Mouse (Mus musculus): ENCODE results near the gene Tor1b. TPM values are rescaled to one million over a fixed set of nuclear protein-coding genes. Genes with fewer than 3 reads are reported as not detected.
A peak's percentile ranks its signal among the peaks of the same experiment; 100 is the strongest.

Tor1b gene
- total and polyA plus RNA-seq, 3 experiments = 23.1 to 31.1 (median 25.3) TPM

- TF ChIP-seq IRF4 (IDR thresholded peaks at IDR 0.05; ENCODE audit: low read depth, low read length) (peak; percentile 62), RAD21 (IDR thresholded peaks at IDR 0.05; ENCODE audit: low read depth, low read length) (no peak), SIN3A (IDR thresholded peaks at IDR 0.05; ENCODE audit: low read length) (no peak), HCFC1 (IDR thresholded peaks at IDR 0.05; ENCODE audit: low read depth, low read length) (no peak), CHD2 (IDR thresholded peaks at IDR 0.05; ENCODE audit: low read length) (no peak), USF2 (conservative IDR thresholded peaks at IDR 0.05; ENCODE audit: low read depth, low read length) (no peak), E2F4 (IDR thresholded peaks at IDR 0.05; ENCODE audit: insufficient replicate concordance, low read depth, low read length) (no peak), EP300 (IDR thresholded peaks at IDR 0.05; ENCODE audit: low read length) (0 out of 2 replicates have a peak, but pooled peaks have one; percentile 8), BHLHE40 (IDR thresholded peaks at IDR 0.05; ENCODE audit: low read depth, low read length) (peak; percentile 74), CTCF (conservative IDR thresholded peaks at IDR 0.05 in 1 of 2, IDR thresholded peaks at IDR 0.05 in 1 of 2; ENCODE audit: low read depth in 2 of 2, low read length in 2 of 2) (no peak), UBTF (IDR thresholded peaks at IDR 0.05; ENCODE audit: low read depth, low read length) (no peak), MAZ (IDR thresholded peaks at IDR 0.05; ENCODE audit: low read depth, low read length) (peak; percentile 74), CHD1 (IDR thresholded peaks at IDR 0.05; ENCODE audit: low read depth, low read length) (no peak), ZKSCAN1 (IDR thresholded peaks at IDR 0.05; ENCODE audit: borderline replicate concordance, low read depth, low read length) (no peak), POLR2A (IDR thresholded peaks at IDR 0.05; ENCODE audit: low read depth, low read length) (peak; percentile 44), POLR2AphosphoS2 (IDR thresholded peaks at IDR 0.05; ENCODE audit: low read depth, low read length) (no peak), TBP (conservative IDR thresholded peaks at IDR 0.05; ENCODE audit: low read depth, low read length) (no peak), USF1 (IDR thresholded peaks at IDR 0.05; ENCODE audit: low read depth, low read length) (no peak), PAX5 (IDR thresholded peaks at IDR 0.05; ENCODE audit: low read length) (no peak)
These were observed 32.6 kb downstream of the Tor1b start (continued) for GRCm38 (mm10) chr2:30985111-30986020.

GRCm38 (mm10) chr2:30990221-30990620, 37.5 kb downstream of the Tor1b start:
- H3K27ac ChIP-seq (ENCODE audit: insufficient read depth, low read depth) = no peak overlapping the region
- H3K9me3 ChIP-seq (replicated peaks; ENCODE audit: low read length) = peaks cover 3% of the 10 kb centered on the region
- peaks cover 0 to 22% of the 10 kb centered on the region in 2 experiments for H3K36me3 ChIP-seq (replicated peaks in 1 of 2; ENCODE audit: control insufficient read depth in 1 of 2, insufficient read depth in 1 of 2, low read length in 1 of 2)
- TF ChIP-seq EP300 (IDR thresholded peaks at IDR 0.05; ENCODE audit: low read length) = no peak
- no peak for TF ChIP-seq MAZ (IDR thresholded peaks at IDR 0.05; ENCODE audit: low read depth, low read length)
- no peak for TF ChIP-seq ZKSCAN1 (IDR thresholded peaks at IDR 0.05; ENCODE audit: borderline replicate concordance, low read depth, low read length)
- TF ChIP-seq MEF2A (IDR thresholded peaks at IDR 0.05; ENCODE audit: borderline replicate concordance, low read depth, low read length) = no peak
- TF ChIP-seq ZNF384 (IDR thresholded peaks at IDR 0.05; ENCODE audit: low read depth, low read length) = no peak
- TF ChIP-seq NRF1 (IDR thresholded peaks at IDR 0.05; ENCODE audit: low read depth, low read length) = no peak
- no peak for TF ChIP-seq MXI1 (IDR thresholded peaks at IDR 0.05; ENCODE audit: low read depth, low read length)
- TF ChIP-seq CTCF (conservative IDR thresholded peaks at IDR 0.05 in 1 of 2, IDR thresholded peaks at IDR 0.05 in 1 of 2; ENCODE audit: low read depth in 2 of 2, low read length in 2 of 2) = no peak
- no peak for TF ChIP-seq MYC (IDR thresholded peaks at IDR 0.05; ENCODE audit: low read depth, low read length)
- no peak for TF ChIP-seq PAX5 (IDR thresholded peaks at IDR 0.05; ENCODE audit: low read length)
- no peak for TF ChIP-seq POLR2A (IDR thresholded peaks at IDR 0.05; ENCODE audit: low read depth, low read length)
- TF ChIP-seq KAT2A (IDR thresholded peaks at IDR 0.05; ENCODE audit: insufficient replicate concordance, low read length) = no peak
- no peak overlapping the region for H3K9ac ChIP-seq (ENCODE audit: insufficient read depth, low read depth)
- dilution Hi-C loops (cut with MboI; ENCODE audit: extremely low pct_ligation_motif_present, extremely low pct_unique_long_range_greater_than_20kb, low sequenced_read_pairs) (no loop called here), in situ Hi-C loops (cut with MboI; ENCODE audit: low pct_ligation_motif_present, low pct_unique_long_range_greater_than_20kb, low sequenced_read_pairs) (no loop called here)
- peaks cover 8 to 13% of the 10 kb centered on the region in 2 experiments for H3K4me1 ChIP-seq (ENCODE audit: control insufficient read depth in 1 of 2, insufficient read depth in 2 of 2)
- DNase-seq (ENCODE audit: extremely low read depth) = no peak
- no peak overlapping the region for H3K4me3 ChIP-seq (replicated peaks in 1 of 3; ENCODE audit: low read depth in 2 of 3, low read length in 2 of 3, poor library complexity in 1 of 3)
- H3K79me2 ChIP-seq (replicated peaks; ENCODE audit: control insufficient read depth, extremely low read depth, insufficient read depth, poor library complexity, severe bottlenecking) = no peaks in the 10 kb centered on the region
- H3K27me3 ChIP-seq (replicated peaks) = no peaks in the 10 kb centered on the region
- no peak overlapping the region for H3K4me2 ChIP-seq (ENCODE audit: insufficient read depth, low read depth, poor library complexity, severe bottlenecking)
